10 mouse cellular contexts compared by ENCODE assay signal in genomic region chrX:71540821-71541510, GRCm38 (mm10). TPM values are rescaled to one million over a fixed set of nuclear protein-coding genes. Genes with fewer than 3 reads are reported as not detected.
DNase-seq lines count a peak whose midpoint lies in the region; ATAC-seq and TF ChIP-seq lines count a peak whose summit lies in the region.
"Had no signal": no experiment of that assay in that cellular context is flagged by ENCODE, and none has a peak within 500 bp of the region (broad histone marks: within the 10 kb centered on the region; RNA-seq: fewer than 3 reads in every experiment).

No protein-coding gene starts in this region.

- ATAC-seq in forebrain, embryonic 12.5 days (ENCODE audit: low FRiP score): no peak
- ATAC-seq: forebrain, embryonic 15.5 days had no signal

- no peak overlapping the region for H3K27ac ChIP-seq in liver, adult 2 months (replicated peaks; ENCODE audit: insufficient read depth, low read depth, low read length)
- no peak overlapping the region for H3K27ac ChIP-seq in forebrain, embryonic 12.5 days
- no peak overlapping the region for H3K27ac ChIP-seq in left cerebral cortex, adult 2 months
- H3K27ac ChIP-seq: forebrain, embryonic 15.5 days; limb, embryonic 12.5 days had no signal

- H3K4me1 ChIP-seq in liver, adult 2 months (ENCODE audit: control insufficient read depth, insufficient read depth, low read length): peaks cover 3% of the 10 kb centered on the region; the same call in 1 of the 2 replicates
- H3K4me1 ChIP-seq in forebrain, embryonic 12.5 days: no peaks in the 10 kb centered on the region
- H3K4me1 ChIP-seq: limb, embryonic 12.5 days had no signal

- WGBS in liver, adult 2 months: 59% methylated on average over 7 of the region's 7 CpGs
- WGBS in forebrain, embryonic 12.5 days: 86% methylated on average over 7 of the region's 7 CpGs

- no peak overlapping the region for H3K9ac ChIP-seq in liver, adult 2 months (ENCODE audit: low read depth, low read length)
- H3K9ac ChIP-seq in forebrain, embryonic 12.5 days: no peak overlapping the region
- H3K9ac ChIP-seq: forebrain, embryonic 15.5 days; limb, embryonic 12.5 days had no signal

- TF ChIP-seq CTCF in liver, adult 2 months (IDR thresholded peaks at IDR 0.05; ENCODE audit: low read depth, low read length): no peak
- no peak for TF ChIP-seq CTCF in left cerebral cortex, adult 2 months (IDR thresholded peaks at IDR 0.05)

- intact Hi-C loops in left cerebral cortex, adult 2 months (cut with DNase I): no loop called here

- no peaks in the 10 kb centered on the region for H3K79me2 ChIP-seq in liver, adult 2 months (ENCODE audit: control insufficient read depth, insufficient read depth, low read length)

- H3K27me3 ChIP-seq in liver, adult 2 months (ENCODE audit: control insufficient read depth, insufficient read depth, low read length): no peaks in the 10 kb centered on the region
- no peaks in the 10 kb centered on the region for H3K27me3 ChIP-seq in forebrain, embryonic 12.5 days
- H3K27me3 ChIP-seq: forebrain, embryonic 15.5 days; limb, embryonic 12.5 days had no signal

- no peak for TF ChIP-seq POLR2A in liver, adult 2 months (IDR thresholded peaks at IDR 0.05; ENCODE audit: extremely low read depth, insufficient read depth, low read length)

- H3K4me3 ChIP-seq in liver, adult 2 months (ENCODE audit: insufficient read depth, low read depth, low read length): no peak overlapping the region
- no peak overlapping the region for H3K4me3 ChIP-seq in forebrain, embryonic 12.5 days (replicated peaks)
- no peak overlapping the region for H3K4me3 ChIP-seq in left cerebral cortex, adult 2 months
- H3K4me3 ChIP-seq: forebrain, embryonic 15.5 days; limb, embryonic 12.5 days had no signal

- peak; percentile 30 for DNase-seq in adrenal gland, adult 8-10 months
- no peak for DNase-seq in adrenal gland, adult 18-20 months (ENCODE audit: low spot score in 2 of 2)
- peak; percentile 65 for DNase-seq in liver, adult 2 months (ENCODE audit: extremely low read depth, low read depth, low spot score)
- DNase-seq in liver: no peak
- DNase-seq in kidney, postnatal 25 days: peak; percentile 60 to 87
- peak; percentile 16 for DNase-seq in yolk sac, embryonic 10.5 days (ENCODE audit: low spot score)
- DNase-seq in left cerebral cortex, adult 2 months (ENCODE audit: extremely low spot score in 1 of 2, low spot score in 2 of 2): no peak

- no peak overlapping the region for H3K4me2 ChIP-seq in forebrain, embryonic 12.5 days
- H3K4me2 ChIP-seq: forebrain, embryonic 15.5 days; limb, embryonic 12.5 days had no signal

- H3K9me3 ChIP-seq in forebrain, embryonic 12.5 days: no peaks in the 10 kb centered on the region
- H3K9me3 ChIP-seq: forebrain, embryonic 15.5 days; limb, embryonic 12.5 days had no signal

- H3K36me3 ChIP-seq in liver, adult 2 months (ENCODE audit: control insufficient read depth, insufficient read depth, low read length): no peaks in the 10 kb centered on the region
- no peaks in the 10 kb centered on the region for H3K36me3 ChIP-seq in forebrain, embryonic 12.5 days (replicated peaks)
- H3K36me3 ChIP-seq: forebrain, embryonic 15.5 days; limb, embryonic 12.5 days had no signal

RNA-seq across cellular contexts. Expression of gene Hmgb3, which starts 14.8 kb away (rescaled TPM):
- 100 to 1,000 TPM; 168 to 275 (median 198) TPM for total RNA-seq in adrenal gland, adult 8-10 months (2022)
- total RNA-seq in adrenal gland, adult 18-20 months (2021): 100 to 1,000 TPM; 156 to 178 TPM
- 7.2 and 9.4 TPM in 2 replicates for total RNA-seq in liver, adult 2 months (2014; rRNA removed)
- 2.4 and 3.2 TPM in 2 replicates for polyA plus RNA-seq in liver, adult 2 months (2012; rRNA removed)
- 808 and 853 TPM in 2 replicates for polyA plus RNA-seq in forebrain, embryonic 12.5 days (2016; fragmentation: Nextera tagmentation; extraction: Ambion mirVana)
- total RNA-seq in left cerebral cortex, adult 2 months (2021): 10 to 100 TPM; 24.0 to 33.7 TPM

RNA-seq across cellular contexts. Expression of gene Cd99l2, which starts 48.3 kb away (rescaled TPM):
- 100 to 1,000 TPM in 3 of 4 experiments, 10 to 100 TPM in 1; 98.3 to 127 (median 119) TPM for total RNA-seq in adrenal gland, adult 8-10 months (2022)
- total RNA-seq in adrenal gland, adult 18-20 months (2021): 10 to 100 TPM; 84.8 to 90.4 TPM
- total RNA-seq in liver, adult 2 months (2014; rRNA removed): 18.2 and 20.4 TPM in 2 replicates
- 10.0 and 10.3 TPM in 2 replicates for polyA plus RNA-seq in liver, adult 2 months (2012; rRNA removed)
- polyA plus RNA-seq in forebrain, embryonic 12.5 days (2016; fragmentation: Nextera tagmentation; extraction: Ambion mirVana): 38.1 and 40.7 TPM in 2 replicates
- 10 to 100 TPM; 65.6 to 66.7 TPM for total RNA-seq in left cerebral cortex, adult 2 months (2021)

Comparison
In these comparisons a context has a peak if more than half of its experiments do, and no peak if none do; other contexts are left out.
1. DNase-seq: peak in adrenal gland, adult 8-10 months (single experiment), liver, adult 2 months (single experiment), kidney, postnatal 25 days (2 of 2) and yolk sac, embryonic 10.5 days (single experiment); none in adrenal gland, adult 18-20 months (0 of 2), liver (single experiment) and left cerebral cortex, adult 2 months (0 of 2).
2. RNA of gene Hmgb3, which starts 14.8 kb away (total RNA-seq): 168 to 275 TPM in adrenal gland, adult 8-10 months and 156 to 178 TPM in adrenal gland, adult 18-20 months; 24.0 to 33.7 TPM in left cerebral cortex, adult 2 months and 7.2 to 9.4 TPM in liver, adult 2 months; every median in the first group is over 4 times any median in the second.